Mouse (Mus musculus): ENCODE measurements around the gene Mdm4.
A peak's percentile ranks its signal among the peaks of the same experiment; 100 is the strongest.

Gene Mdm4

DNA sequence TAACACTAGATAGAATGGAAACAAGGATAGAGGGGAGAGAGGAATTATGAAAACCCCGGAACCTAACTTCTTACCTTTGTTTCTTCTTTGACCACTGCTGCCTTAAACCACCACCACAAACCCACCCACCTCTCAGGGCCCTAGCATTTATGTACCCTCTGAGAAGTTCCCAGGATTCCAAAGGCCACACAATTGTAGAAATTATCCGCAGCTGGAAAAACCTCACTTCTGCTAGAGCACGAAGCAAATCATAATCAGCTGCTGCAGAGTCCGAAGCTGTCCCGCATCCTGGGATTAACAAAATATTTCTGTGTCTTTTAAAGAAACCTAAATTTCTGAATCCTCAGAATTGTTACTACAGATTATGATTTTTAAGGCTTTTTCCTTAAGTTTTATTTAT, at the start of gene Mdm4:
Gene Mdm4, minus strand, starts transcription at position 101 of the 400 bp plus-strand sequence.
- no peak for DNase-seq (ENCODE audit: low spot score in 2 of 2)

DNA sequence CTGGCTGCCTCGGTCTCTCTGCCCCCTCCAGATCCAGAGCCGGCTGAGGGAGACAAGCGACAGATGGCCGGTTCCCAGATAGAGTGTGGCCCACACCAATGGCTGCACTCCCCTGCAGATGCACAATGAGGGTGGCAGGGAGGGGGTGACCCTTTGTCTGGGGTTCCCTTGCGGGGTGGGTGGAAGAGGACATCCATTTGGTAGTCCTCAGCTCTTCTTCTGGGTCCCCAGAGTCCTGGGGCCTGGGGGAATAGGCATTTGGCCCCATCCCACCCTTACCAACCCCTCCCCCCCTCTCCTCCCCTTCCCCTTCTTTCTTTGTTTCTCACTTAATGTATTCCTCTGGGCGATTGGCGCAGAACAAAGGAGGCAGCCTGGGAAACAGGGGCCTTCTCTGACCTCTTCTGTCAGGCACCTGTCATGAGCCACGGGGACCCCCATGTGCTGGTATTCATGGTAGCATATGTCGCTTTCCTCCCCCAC, 49.8 kb upstream of the Mdm4 start:
- no peak for DNase-seq (ENCODE audit: low spot score in 2 of 2)

DNA sequence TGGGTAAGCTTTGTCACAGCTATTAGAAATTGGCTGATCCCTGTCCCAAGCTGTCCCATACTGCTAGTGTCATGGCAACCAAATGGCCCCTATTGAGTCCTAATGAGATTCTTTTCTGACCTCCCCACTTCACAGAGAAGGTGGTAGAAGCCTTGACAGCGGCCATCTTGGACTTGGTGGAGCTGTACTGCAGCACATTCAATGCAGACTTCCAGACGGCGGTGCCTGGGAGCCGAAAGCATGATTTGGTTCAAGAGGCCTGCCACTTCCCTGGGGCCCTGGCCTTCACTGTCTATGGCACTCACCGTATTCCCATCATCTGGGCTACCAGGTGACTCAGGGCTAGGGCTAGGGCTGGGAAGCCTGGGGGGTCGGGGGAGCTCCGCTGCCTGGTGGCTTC, 49.1 kb upstream of the Mdm4 start:
- no peak for DNase-seq (ENCODE audit: low spot score in 2 of 2)

DNA sequence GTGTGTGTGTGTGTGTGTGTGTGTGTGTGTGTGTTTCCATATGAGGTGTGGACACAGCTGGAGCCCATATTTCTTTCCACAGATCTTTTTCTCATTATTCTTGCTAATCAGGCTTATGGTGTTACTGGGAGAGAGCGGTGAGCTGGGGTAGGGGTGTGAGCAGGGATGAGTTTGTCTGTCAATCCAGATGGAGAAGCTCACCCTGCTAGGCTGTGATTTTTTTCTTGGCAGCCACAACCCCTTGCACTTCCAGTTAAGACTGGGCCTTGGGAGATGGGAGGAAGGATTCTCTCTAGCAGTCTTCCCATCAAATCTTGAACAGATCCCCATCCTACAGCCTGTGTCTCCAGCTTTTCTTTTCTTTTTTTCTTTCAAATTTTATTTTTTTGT, 48.0 kb upstream of the Mdm4 start:
- no peak for DNase-seq (ENCODE audit: low spot score in 2 of 2)

DNA sequence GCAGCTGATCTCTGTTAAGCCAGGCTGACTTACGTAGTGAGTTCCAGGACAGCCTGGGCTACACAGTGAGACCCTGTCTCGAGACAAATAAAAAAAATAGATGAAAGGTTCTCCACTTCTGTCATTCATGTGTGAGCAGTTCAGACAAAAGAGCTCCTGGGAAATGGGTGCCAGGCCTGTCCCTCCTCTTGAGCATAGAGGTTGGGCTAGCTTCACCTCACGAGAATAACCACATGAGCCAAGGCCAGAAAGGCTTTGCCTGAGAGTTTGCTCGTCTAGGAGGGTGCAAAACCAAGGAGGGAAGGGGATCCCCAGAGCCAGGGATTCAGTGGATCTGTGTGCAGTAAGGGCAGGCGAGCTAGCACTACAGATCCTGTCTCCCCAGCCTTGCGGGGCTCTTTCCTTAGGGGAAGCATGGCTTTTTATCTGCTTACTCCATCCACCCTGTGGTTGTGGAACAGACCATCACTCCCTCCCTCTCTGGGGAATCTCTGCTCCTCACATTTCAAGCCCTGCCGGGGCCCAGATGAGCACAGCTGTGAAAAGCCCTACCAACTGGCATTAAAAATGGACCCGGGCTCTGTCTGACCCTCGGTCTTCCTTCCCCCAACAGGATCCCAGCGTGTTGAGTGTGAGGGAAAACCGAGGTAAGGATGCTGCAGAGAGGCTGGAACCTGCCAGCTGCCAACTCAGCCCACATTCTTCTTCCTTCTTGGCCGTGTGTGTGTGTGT, 47.4 kb upstream of the Mdm4 start:
- no peak for DNase-seq (ENCODE audit: low spot score in 2 of 2)

DNA sequence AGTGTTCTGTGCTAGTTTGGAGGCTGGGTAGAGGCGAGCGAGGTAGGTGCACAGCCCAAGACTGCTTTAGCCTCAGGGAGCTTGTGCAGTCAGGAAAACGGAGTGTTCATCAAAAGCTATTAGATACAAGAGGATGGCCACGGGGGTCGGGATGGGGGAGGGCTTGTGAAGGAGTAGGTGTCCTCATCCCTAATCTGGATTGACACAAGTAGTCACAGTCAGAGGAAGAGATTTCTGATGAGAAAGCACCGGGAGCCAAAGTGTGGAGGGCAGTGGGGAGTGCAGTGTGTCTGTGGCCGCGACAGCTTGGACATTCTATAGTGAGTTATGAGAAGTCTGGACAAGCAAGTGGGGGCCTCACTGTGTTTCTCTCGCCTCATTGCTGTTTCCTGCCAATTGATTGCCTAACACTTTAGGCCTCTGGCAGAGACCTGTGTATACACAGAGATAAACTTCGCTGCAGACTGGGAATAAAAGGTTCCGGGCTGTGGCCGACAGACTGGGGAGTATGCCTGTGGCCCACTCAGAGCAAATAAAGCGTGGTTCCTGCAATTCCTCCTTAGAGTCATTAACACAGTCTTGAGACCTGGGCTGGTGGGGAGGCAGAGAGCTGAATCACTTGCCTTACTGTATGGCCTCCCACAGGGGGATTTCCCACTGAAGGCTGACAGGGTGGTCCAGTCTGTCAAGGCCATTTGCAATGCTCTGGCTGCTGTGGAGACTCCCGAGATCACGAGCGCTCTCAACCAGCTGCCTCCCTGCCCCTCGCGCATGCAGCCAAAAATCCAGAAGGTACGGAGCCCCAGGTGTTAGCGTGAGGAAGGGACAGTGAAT, 46.5 kb upstream of the Mdm4 start:
- peak in 1 of 2 experiments; percentile 54 for DNase-seq (ENCODE audit: low spot score in 2 of 2)

DNA sequence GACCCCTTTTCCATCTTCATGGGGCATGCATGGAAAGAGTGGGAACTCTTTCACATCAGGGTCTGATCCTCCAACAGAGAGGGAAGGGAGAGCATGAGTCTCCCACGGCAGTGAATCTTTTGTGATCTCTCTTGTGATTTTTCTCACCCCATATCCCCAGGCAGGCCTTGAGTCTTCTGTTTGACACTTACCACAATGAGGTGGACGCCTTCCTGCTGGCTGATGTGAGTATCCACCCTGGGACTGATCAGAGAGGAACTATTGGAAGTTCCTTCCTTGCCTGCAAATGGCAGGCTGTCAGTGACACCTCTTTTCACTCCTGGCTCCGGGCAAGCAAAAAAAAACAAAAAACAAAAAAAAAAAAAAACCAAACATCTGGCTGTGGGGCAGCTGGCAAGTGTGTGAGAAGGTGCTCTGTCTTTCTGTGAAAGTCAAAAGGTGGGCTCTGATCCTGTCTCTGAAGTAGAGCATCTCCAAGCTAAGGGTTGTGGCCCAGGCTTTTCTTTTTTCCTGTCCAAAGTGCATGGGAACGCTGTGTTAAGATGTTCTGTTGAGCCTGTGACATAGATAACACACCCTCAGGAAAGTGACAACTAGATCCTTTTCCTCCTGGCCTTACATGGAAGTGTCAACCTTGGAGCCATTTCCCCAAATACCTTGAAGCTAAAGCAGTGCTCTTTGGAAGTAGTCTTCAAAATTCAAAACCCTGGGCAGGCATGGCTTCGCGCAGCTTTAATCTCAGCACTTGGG, 45.5 kb upstream of the Mdm4 start:
- DNase-seq (ENCODE audit: low spot score in 2 of 2): no peak

DNA sequence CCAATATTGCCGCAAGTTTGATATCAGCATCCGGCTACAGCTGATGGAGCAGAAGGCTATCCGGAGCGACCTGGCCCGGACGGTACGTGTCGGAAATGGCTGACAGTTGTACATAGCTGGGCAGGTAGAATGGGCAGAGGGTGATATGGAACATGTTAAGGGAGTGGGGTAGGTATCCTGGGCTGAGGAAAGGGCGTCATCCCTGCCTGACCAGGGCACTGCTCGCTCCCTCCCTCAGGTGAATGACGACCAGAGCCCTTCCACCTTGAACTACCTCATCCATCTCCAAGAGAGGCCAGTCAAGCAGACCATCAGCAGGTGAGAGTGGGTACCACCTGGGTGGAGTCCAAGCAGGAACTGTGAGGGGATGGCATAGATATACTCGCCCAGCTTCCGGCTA, 44.2 kb upstream of the Mdm4 start:
- DNase-seq (ENCODE audit: low spot score in 2 of 2): no peak

DNA sequence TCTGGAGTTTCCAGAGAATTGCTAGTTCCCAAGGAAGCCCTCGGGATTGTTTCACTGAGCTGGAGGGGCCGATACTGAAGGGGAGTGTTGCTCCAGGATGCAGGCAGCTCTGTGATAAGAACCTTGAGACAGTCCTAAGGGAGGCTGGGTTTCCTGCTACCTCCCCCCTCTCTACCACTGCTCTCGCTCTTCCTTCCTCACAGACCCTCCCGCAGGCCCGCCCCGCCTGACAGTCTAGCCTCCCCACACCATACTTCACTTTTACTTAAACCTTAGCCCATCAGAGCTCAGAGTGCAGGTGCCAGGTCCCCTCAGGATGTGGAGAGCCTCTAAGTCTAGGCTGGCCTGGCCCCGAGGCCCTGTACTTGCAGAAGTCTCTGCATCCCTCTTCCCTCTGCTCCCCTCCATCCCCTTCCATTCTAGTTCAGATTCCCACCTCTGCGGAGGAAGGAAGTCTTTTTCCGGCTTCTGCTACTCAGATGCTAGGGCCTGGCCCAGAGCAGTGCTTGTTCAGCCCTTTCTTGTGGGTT, 43.0 kb upstream of the Mdm4 start:
- DNase-seq (ENCODE audit: low spot score in 2 of 2): no peak

DNA sequence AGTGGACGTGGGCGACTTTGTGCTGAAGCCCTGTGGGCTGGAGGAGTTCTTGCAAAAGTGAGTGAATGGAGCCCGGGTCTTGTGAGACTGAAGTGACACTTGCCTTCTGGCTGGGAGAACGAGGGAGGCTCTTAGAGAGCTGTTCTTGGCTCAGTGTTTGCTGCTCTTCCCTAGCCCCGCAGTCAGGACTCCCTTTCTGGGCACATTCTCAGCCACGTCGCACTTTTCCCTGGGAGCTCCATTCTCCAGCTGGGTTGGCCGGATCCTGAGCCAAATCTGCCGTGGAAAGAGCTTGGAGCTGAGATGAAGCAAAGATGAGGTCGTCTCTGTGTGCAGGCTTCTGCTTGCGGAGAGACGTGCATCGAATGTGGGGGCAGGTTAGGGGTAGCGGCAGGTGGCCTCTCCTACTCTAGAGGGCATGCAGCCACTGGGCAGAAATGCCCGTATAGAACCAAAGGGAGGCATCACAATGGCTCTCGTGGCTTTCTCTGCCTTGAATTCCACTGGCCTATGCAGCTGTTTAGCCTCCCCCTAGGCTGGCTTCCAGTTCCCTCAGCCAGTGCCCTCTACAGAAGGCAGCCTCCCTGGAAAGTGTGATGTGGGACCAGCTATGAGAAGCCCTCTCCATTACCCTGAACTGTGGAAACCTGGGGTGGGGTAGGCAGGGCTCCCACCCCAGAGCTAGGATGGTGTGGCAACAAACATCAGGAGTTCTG, 41.5 kb upstream of the Mdm4 start:
- DNase-seq (ENCODE audit: low spot score in 2 of 2): peak in 1 of 2 experiments; percentile 26

DNA sequence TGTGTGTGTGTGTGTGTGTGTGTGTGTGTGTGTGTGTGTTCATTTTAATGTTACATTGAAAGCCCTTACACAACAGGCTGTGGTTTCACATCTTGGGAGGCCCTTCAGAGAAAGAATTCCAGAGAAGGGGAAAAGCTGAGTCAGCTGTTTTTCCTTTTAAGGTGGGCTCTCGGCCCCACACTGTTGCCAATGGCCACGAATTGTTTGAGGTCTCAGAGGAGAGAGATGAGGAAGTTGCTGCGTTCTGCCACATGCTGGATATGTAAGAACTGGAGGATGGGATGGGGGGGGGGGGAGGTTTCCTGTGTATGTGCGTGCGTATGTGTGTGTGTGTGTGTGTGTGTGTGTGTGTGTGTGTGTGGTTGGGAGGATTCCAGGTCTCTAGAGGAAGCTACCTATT, 39.8 kb upstream of the Mdm4 start:
- DNase-seq (ENCODE audit: low spot score in 2 of 2): no peak

DNA sequence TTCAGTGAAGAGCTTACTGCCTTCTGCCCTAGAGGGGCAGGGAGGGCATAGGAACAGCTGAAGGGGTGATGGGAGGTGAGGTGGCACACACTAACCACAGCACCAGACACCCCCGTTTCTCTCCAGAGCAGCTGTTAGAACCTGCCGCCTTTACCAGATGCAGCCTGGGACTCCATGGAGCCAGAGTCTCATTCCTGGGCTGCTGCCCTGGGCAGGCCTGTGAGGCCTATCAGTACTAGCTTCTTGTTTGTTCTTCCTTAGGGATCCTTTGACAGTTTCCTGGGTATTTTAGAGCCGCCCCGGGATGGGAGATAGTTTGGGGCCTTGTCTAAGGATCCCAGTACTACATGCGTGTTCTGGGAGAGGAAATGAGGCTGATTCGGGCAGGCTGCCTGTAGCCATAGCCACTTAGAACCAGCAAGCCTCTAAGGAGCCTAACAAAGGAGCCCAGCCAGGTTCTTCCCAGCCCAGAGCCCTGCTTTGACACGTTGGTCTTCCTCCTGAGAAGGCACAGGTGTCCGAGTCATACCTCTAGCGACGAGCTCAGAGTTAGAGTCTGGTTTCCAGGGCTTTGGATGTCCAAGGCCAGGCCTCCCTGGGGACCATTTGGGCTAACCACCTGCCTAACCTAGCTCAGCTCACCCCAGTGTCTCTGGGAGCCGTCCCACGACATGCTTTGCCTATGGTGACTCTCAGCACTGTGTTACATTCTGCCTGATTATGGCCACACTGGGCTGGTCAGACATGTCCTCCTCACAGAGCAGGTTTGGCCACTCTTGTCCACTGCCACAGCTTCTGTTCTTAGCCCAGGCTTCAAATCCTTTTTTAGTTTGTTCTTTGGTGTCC, 39.1 kb upstream of the Mdm4 start:
- peak in 1 of 2 experiments; percentile 29 for DNase-seq (ENCODE audit: low spot score in 2 of 2)

DNA sequence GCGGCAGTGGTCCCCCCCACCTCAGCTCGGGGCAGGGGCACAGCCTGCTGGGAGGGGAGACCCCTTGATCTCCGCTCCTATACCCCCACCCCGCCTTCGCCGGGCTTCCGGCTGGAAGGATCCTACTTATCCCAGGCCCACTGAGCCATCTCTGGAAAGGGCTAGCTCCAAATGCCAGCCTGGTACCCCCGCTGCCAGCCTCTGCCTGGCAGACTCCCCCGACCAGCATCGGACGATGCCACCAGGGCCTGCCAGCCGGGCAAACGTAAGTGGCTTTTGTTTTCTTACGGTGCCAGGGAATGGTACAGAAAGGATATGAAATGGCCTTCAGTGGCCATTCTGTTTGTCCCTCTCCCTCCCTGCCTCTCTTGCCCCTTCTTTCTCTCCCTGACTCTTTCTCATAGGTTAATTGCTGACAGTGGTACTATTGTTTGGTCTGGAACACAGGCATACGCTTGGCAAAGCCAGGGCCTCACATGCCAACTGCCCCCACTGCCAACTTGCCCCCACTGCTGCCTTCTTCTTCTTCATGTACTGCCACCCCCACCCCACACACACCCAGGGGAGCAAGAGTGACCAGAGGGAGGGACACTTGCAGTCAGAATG, 38.4 kb upstream of the Mdm4 start:
- no peak for DNase-seq (ENCODE audit: low spot score in 2 of 2)

DNA sequence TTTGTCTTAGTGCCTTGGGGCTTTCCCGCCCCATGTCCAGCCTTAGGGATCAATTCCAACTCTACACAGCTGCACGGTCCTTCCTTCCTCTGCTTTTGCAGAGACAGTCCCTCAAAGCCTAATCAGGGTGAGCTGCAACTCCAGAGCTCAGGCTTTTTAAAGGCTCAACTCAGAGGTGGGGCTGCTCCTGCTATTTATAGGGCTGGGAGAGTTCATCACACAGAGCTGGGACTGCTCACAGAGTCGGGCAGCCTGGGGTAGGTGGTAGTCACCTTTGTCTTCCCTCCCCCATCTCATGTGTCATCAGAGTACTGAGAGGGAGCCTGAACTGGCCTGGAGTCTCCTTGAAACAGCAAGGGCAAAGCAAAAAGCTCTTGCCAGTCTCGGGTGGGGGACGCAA, 37.9 kb upstream of the Mdm4 start:
- DNase-seq (ENCODE audit: low spot score in 2 of 2): no peak

DNA sequence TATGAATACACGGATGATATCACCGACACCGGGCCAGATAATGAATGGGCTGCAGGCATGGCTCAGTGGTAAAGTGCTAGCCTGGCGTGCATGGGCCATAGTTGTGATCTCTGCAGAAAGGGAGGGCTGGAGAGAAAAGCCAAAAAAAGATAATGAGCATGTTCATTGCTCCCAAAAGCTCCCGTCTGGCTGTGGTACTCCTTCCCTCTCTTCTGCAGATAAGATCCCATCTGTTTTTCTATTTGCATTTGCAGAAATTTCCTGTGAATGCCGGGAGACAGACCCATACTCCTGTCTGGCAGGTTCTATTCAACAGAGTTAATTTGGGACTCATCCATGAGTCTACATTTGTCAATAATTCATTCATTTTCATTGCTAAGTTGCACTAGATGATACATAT, 32.8 kb upstream of the Mdm4 start:
- no peak for DNase-seq (ENCODE audit: low spot score in 2 of 2)

DNA sequence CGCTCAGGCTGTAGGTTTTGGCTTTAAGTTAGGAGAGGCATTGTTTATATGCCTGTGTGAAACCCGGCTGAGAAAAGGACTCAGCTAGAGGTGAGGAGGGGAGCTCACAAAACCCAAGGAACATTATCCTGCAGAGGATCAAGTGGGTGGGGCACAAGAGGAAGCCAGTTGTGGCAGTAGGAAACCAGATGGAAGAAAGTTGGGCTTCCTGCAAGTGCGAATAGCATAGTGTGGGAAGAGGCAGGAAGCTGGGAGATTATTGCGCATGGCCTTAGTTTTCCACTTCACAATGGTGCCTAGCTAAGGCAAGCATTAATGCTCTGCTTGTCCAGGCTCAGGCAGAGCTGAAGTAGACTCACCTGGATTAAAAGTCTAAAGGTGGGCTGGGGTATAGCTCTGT, 30.3 kb upstream of the Mdm4 start:
- DNase-seq (ENCODE audit: low spot score in 2 of 2): no peak

DNA sequence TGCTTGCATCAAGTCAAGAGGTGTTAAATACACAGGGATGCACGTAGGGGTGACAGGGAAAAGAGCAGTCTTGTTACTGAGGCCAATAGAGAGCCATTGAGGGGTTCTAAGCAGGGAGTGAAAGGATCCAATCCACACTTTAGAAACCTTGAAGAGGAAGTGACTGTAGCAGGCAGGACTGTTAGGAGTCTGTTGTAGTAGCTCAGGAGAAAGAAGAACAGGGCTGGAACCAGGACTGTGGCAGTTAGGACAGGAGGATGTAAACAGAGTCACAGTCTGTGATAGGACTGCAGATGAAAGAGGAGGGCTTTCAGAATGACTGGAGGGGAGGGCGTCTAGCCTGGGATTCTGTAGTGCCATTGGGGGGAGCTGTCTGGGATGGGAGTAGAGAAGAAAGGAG, 29.2 kb upstream of the Mdm4 start:
- no peak for DNase-seq (ENCODE audit: low spot score in 2 of 2)

DNA sequence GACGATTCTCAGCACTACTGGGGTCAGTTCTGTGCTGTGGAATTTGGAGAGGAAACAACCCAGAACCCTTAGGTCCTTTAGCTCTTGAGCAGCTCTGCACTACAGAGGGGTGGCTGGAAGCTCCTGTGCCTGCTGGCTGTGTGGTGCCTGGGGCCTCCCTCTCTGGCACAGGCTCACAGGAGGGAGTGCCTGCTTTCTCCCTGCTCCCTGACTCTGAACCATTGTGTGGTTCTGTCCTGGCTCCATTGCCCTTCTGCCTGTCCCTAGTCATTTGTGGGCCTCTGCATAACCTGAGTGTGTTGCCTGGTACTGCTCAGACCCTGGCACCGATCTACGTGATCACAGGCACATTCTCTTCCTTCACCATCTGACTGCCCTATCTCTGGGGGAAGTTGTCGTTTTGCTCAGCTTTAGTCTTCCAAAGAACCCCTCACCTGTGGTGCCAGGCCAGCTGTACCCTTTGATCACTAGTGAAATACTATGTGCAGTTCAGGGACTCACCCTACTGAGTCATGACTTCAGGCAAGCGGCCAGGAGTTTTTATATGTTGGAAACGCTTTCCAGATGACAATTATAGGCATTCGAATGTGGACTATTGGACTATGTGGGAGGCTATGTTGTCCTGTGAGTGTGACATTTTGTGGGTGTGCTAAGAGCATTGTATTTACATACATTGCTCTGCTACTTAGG, 27.1 kb upstream of the Mdm4 start:
- no peak for DNase-seq (ENCODE audit: low spot score in 2 of 2)

DNA sequence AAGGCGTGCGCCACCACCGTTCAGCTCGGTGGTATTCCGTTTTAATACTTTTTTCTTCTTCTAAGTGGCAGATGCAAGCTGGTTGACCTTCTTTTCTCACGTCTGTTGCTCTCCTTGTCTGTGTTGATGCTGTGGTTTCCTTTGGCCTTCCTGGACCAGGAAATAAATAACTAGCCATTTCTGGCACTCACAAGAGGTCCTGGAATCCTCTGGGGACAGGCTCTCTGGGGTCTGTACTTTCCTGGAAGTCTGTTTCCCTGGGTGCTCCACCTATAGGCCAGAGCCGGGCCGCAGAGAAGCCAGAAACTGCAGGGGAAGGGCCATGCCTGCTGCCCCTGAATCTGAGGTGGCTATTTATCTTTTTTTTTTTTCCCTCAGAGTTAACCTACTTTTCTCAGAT, 24.0 kb upstream of the Mdm4 start:
- no peak for DNase-seq (ENCODE audit: low spot score in 2 of 2)

DNA sequence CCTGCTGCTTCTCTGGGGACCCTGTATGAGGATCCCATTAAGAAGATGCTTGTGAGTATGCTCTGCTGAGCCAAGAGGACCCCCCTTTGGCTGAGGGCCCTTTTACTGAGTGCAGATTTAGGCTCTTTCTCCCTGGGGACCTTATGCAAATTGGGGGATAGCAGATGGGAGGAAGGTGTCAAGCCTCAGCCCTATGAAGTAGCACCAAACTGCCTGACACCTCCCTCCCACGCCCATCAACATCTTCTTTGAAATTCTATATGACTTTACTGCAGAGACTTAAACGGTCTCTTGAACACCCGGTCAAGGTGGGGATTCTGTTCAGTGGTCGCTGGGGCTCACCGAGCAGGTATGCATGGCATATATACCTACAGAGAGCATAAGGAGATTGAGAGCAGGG, 22.7 kb upstream of the Mdm4 start:
- DNase-seq (ENCODE audit: low spot score in 2 of 2): no peak
